Mouse (Mus musculus) heart, postnatal 36 days (tissue): ENCODE measurements around the gene Rasa3. TPM values are rescaled to one million over a fixed set of nuclear protein-coding genes. Genes with fewer than 3 reads are reported as not detected.

Source experiments
- DNase-seq, 2 experiments: peaks; one replicate each; pipeline ENCODE4 v3.0.0; 2021 to 2022
- intact Hi-C: fragments of 180-260 bp; cut with DNase I; formaldehyde crosslinking; loops from one replicate; pipeline ENCODE4 v1.15.1; 2025
- total RNA-seq, 2 experiments: library from RNA; stranded (reverse); gene quantifications; 2 replicates each; pipeline ENCODE4 v1.2.3; 2021

The Rasa3 gene
- total RNA-seq, 2 experiments from 2014 or later = 18.0 to 21.1 TPM

- no peak for DNase-seq
- intact Hi-C loops = no loop called here
Measured at GRCm38 (mm10) chr8:13654350-13655032, 22.9 kb downstream of the Rasa3 start.

GRCm38 (mm10) chr8:13650541-13651191, 26.7 kb downstream of the Rasa3 start:
- intact Hi-C loops = loop anchor here (2.0 kb wide), 1 partner anchor 24 kb away; no protein-coding TSS in a partner anchor
- no peak for DNase-seq

GRCm38 (mm10) chr8:13649154-13649515, 28.3 kb downstream of the Rasa3 start:
- DNase-seq = no peak
- intact Hi-C loops = no loop called here

- intact Hi-C loops = no loop called here
- DNase-seq = peak in 1 of 2 experiments; percentile 53
Measured at GRCm38 (mm10) chr8:13648377-13649153, 28.8 kb downstream of the Rasa3 start.

GRCm38 (mm10) chr8:13647591-13647990, 29.8 kb downstream of the Rasa3 start:
- no peak for DNase-seq
- intact Hi-C loops = no loop called here

- DNase-seq = peak in 1 of 2 experiments; percentile 62
- intact Hi-C loops = no loop called here
Measured at GRCm38 (mm10) chr8:13644932-13645676, 32.3 kb downstream of the Rasa3 start.

GRCm38 (mm10) chr8:13644155-13644554, 33.2 kb downstream of the Rasa3 start:
- intact Hi-C loops = no loop called here

GRCm38 (mm10) chr8:13642659-13643181, 34.7 kb downstream of the Rasa3 start:
- intact Hi-C loops = no loop called here
- no peak for DNase-seq

More at GRCm38 (mm10) chr8:13644155-13644554, 33.2 kb downstream of the Rasa3 start:
- DNase-seq = peak in 1 of 2 experiments; percentile 61

GRCm38 (mm10) chr8:13641206-13641605, 36.2 kb downstream of the Rasa3 start:
- intact Hi-C loops = no loop called here
- no peak for DNase-seq

GRCm38 (mm10) chr8:13640452-13640883, 36.9 kb downstream of the Rasa3 start:
- intact Hi-C loops = no loop called here
- no peak for DNase-seq

- peak in 1 of 2 experiments; percentile 50 for DNase-seq
- intact Hi-C loops = no loop called here
Measured at GRCm38 (mm10) chr8:13633107-13633506, 44.3 kb downstream of the Rasa3 start.

- intact Hi-C loops = no loop called here
Measured at GRCm38 (mm10) chr8:13632309-13632708, 45.1 kb downstream of the Rasa3 start.

GRCm38 (mm10) chr8:13630754-13631153, 46.6 kb downstream of the Rasa3 start:
- DNase-seq = no peak
- intact Hi-C loops = no loop called here

More at GRCm38 (mm10) chr8:13632309-13632708, 45.1 kb downstream of the Rasa3 start:
- no peak for DNase-seq

GRCm38 (mm10) chr8:13630171-13630570, 47.2 kb downstream of the Rasa3 start:
- intact Hi-C loops = no loop called here
- DNase-seq = no peak

- intact Hi-C loops = no loop called here
- no peak for DNase-seq
Measured at GRCm38 (mm10) chr8:13629351-13630090, 47.9 kb downstream of the Rasa3 start.

GRCm38 (mm10) chr8:13628067-13628466, 49.3 kb downstream of the Rasa3 start:
- no peak for DNase-seq
- intact Hi-C loops = no loop called here

- intact Hi-C loops = no loop called here
Measured at GRCm38 (mm10) chr8:13627591-13627990, 49.8 kb downstream of the Rasa3 start.

GRCm38 (mm10) chr8:13626114-13626513, 51.3 kb downstream of the Rasa3 start:
- intact Hi-C loops = no loop called here
- no peak for DNase-seq

More at GRCm38 (mm10) chr8:13627591-13627990, 49.8 kb downstream of the Rasa3 start:
- DNase-seq = no peak

GRCm38 (mm10) chr8:13625281-13625970, 52.0 kb downstream of the Rasa3 start:
- intact Hi-C loops = loop anchor here (2.0 kb wide), 1 partner anchor 51 kb away; the partner anchor contains the start of gene Rasa3

More at GRCm38 (mm10) chr8:13625281-13625970, 52.0 kb downstream of the Rasa3 start:
- DNase-seq = no peak
